Comparison of ENCODE assay signal across 8 mouse cellular contexts in the genomic region with DNA sequence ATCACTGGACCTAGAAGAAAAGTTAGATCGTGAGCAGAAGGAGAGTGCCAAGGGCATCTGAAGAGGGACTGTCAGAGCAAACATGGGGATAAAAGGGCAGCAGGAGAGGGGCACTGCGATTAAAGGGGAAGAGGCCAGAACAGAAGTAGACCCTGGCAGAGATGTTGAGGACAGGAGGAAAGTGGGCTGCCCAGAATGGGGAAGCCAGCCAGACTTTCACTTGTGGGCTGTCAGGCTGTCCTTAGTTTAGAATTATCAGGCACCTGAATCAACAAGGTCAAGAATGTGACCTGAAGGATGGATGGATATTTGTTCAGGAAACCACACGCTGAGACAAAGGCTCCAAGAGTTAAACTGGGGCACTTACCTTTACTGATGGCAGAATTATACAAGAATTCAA.
DNase-seq lines count a peak whose midpoint lies in the region; ATAC-seq lines count a peak whose summit lies in the region.

No protein-coding gene starts in this region.

- H3K27ac ChIP-seq in kidney, embryonic 16.5 days (ENCODE audit: low read length): peak overlapping the region; percentile 92
- peak overlapping the region; percentile 76 for H3K27ac ChIP-seq in embryonic facial prominence, embryonic 12.5 days
- peak overlapping the region; percentile 48; the same call in 1 of the 2 replicates for H3K27ac ChIP-seq in liver, embryonic 15.5 days (replicated peaks)

- H3K9ac ChIP-seq in kidney, embryonic 16.5 days (replicated peaks; ENCODE audit: low read length): peak overlapping the region; percentile 56; the same call in 1 of the 2 replicates
- H3K9ac ChIP-seq in embryonic facial prominence, embryonic 12.5 days: no peak overlapping the region
- H3K9ac ChIP-seq in liver, embryonic 15.5 days: peak overlapping the region; percentile 18; the same call in 1 of the 2 replicates

- peaks cover 17% of the 10 kb centered on the region for H3K4me1 ChIP-seq in kidney, embryonic 16.5 days (ENCODE audit: insufficient read depth, low read length)
- peaks cover 16% of the 10 kb centered on the region for H3K4me1 ChIP-seq in embryonic facial prominence, embryonic 12.5 days
- peaks cover 27% of the 10 kb centered on the region for H3K4me1 ChIP-seq in liver, embryonic 15.5 days (replicated peaks)

- H3K4me3 ChIP-seq in kidney, embryonic 16.5 days (ENCODE audit: low read length): no peak overlapping the region
- no peak overlapping the region for H3K4me3 ChIP-seq in embryonic facial prominence, embryonic 12.5 days
- no peak overlapping the region for H3K4me3 ChIP-seq in liver, embryonic 15.5 days (replicated peaks)

- H3K36me3 ChIP-seq in kidney, embryonic 16.5 days (ENCODE audit: insufficient read depth, low read length): no peaks in the 10 kb centered on the region
- H3K36me3 ChIP-seq in embryonic facial prominence, embryonic 12.5 days: no peaks in the 10 kb centered on the region
- H3K36me3 ChIP-seq in liver, embryonic 15.5 days (replicated peaks): no peaks in the 10 kb centered on the region

- H3K4me2 ChIP-seq in kidney, embryonic 16.5 days (replicated peaks; ENCODE audit: low read depth, low read length): no peak overlapping the region; the same call in 1 of the 2 replicates
- peak overlapping the region; percentile 22 for H3K4me2 ChIP-seq in embryonic facial prominence, embryonic 12.5 days (replicated peaks)
- H3K4me2 ChIP-seq in liver, embryonic 15.5 days: 0 out of 2 replicates have a peak overlapping the region, but pooled peaks have one; percentile 13

- H3K27me3 ChIP-seq in kidney, embryonic 16.5 days (ENCODE audit: insufficient read depth, low read length): no peaks in the 10 kb centered on the region
- no peaks in the 10 kb centered on the region for H3K27me3 ChIP-seq in embryonic facial prominence, embryonic 12.5 days
- no peaks in the 10 kb centered on the region for H3K27me3 ChIP-seq in liver, embryonic 15.5 days

- peaks cover 4% of the 10 kb centered on the region; the same call in 1 of the 2 replicates for H3K9me3 ChIP-seq in kidney, embryonic 16.5 days (ENCODE audit: low read length)
- 0 out of 2 replicates have a peak, but pooled peaks cover 5% of the 10 kb centered on the region for H3K9me3 ChIP-seq in embryonic facial prominence, embryonic 12.5 days
- no peaks in the 10 kb centered on the region for H3K9me3 ChIP-seq in liver, embryonic 15.5 days (replicated peaks)

- ATAC-seq in kidney, embryonic 16.5 days (ENCODE audit: low FRiP score, low TSS enrichment): peak; percentile 37
- ATAC-seq in embryonic facial prominence, embryonic 12.5 days (ENCODE audit: insufficient number of reproducible peaks, insufficient read depth, low FRiP score, low TSS enrichment): no peak
- ATAC-seq in liver, embryonic 15.5 days (ENCODE audit: insufficient read depth): no peak
- no peak for ATAC-seq in CD4-positive, CD25-positive, alpha-beta regulatory T cell, adult 4 months

- DNase-seq in embryo, embryonic 11 days: peak; percentile 66
- DNase-seq in embryo, embryonic 10.5 days (ENCODE audit: low spot score): no peak
- DNase-seq in kidney, adult 9 months: no peak
- no peak for DNase-seq in thymus, postnatal 25 days

- 8% methylated on average over 3 of the region's 3 CpGs for WGBS in kidney, embryonic 16.5 days
- whole genome bisulfite sequencing in embryonic facial prominence, embryonic 12.5 days: 8% methylated on average over 3 of the region's 3 CpGs
- 18% methylated on average over 3 of the region's 3 CpGs for WGBS in liver, embryonic 15.5 days (ENCODE audit: insufficient replicate concordance)
